Mouse (Mus musculus) common myeloid progenitor, adult 5-6 weeks (primary cell): ENCODE measurements at regions not wholly inside any gene's neighbourhood (a gene's known extent, or its start where the extent isn't known, plus 50 kb on each side); places are given as distances from the start of the nearest gene placed in this dataset.
A peak's percentile ranks its signal among the peaks of the same experiment; 100 is the strongest.
"Not testable (repeated sequence)": the region's sequence is repeated elsewhere in the genome, so short reads cannot be mapped to it uniquely, and the experiment has no call there.

Experiments used
- ATAC-seq: replicated peaks from 2 replicates; pipeline ENCODE4 v1.8.0; 2016; ENCODE audit warnings: low read depth, mild to moderate bottlenecking, moderate TSS enrichment, inconsistent platforms; ENCODE audit not compliant: poor library complexity, severe bottlenecking

GRCm38 (mm10) chrX:41983346-41983745, 62.9 kb upstream of the Thoc2 start:
- ATAC-seq, result no peak

DNA sequence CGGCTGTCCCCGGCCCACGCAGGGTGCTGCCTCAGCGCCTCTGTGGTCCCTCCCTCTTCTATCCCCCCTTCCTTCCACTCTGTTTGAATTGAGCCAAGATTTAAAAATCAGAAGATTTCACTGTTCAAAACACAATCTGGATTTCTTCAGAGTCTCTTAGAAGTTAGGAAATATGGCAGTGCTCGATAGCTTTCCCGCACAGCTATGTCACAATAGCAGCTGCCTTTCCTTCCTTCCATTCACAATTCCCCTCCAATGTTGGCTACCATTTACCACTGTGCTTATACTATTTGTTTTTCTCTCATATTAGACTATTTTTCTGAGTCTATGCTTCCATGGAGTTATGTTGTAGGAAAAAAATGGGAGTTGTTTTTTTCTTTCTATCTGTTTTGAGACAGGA, 63.7 kb upstream of the Xiap start:
- no peak for ATAC-seq

GRCm38 (mm10) chrX:42000622-42001171, 58.8 kb upstream of the Xiap start:
- ATAC-seq, result peak; percentile 92

GRCm38 (mm10) chrX:42005629-42006028, 53.9 kb upstream of the Xiap start:
- ATAC-seq, result not testable (repeated sequence)

- not testable (repeated sequence) for ATAC-seq
These were observed 52.8 kb upstream of the Xiap start for GRCm38 (mm10) chrX:42006573-42007226.
